Mouse (Mus musculus) ES-E14 (cell line): ENCODE data around the gene Arsk. TPM values are rescaled to one million over a fixed set of nuclear protein-coding genes. Genes with fewer than 3 reads are reported as not detected.

ENCODE experiments used
- DNase-seq: peaks from one replicate; pipeline ENCODE4 v3.0.0-alpha.2; 2013; ENCODE audit warnings: low read depth, low spot score
- H3K27ac ChIP-seq: 2 replicates; pipeline ENCODE4 v1.5.1; 2012; ENCODE audit warnings: low read depth, mild to moderate bottlenecking, low read length, moderate library complexity, mixed read lengths; ENCODE audit not compliant: poor library complexity, insufficient read depth, severe bottlenecking
- H3K36me3 ChIP-seq: 2 replicates; pipeline ENCODE4 v1.6.1; 2012; ENCODE audit warnings: mild to moderate bottlenecking, low read length, moderate library complexity, mixed read lengths; ENCODE audit not compliant: control insufficient read depth, poor library complexity, insufficient read depth, severe bottlenecking
- H3K4me1 ChIP-seq, 2 experiments: fragments of 150-350 bp in 1 of 2; sonication (generic) in 1 of 2; 2 replicates each; pipeline ENCODE4 v1.6.1; 2012; ENCODE audit warnings: low read length in 2 of 2, mild to moderate bottlenecking in 1 of 2, mixed read lengths in 1 of 2; ENCODE audit not compliant: control insufficient read depth in 2 of 2, insufficient read depth in 2 of 2, poor library complexity in 1 of 2
- H3K4me3 ChIP-seq, 2 experiments: fragments of 150-350 bp in 1 of 2; sonication (generic) in 1 of 2; 2 replicates each; pipeline ENCODE4 v1.5.1; 2012; ENCODE audit warnings: low read length in 2 of 2, low read depth in 1 of 2, mild to moderate bottlenecking in 1 of 2, mixed read lengths in 1 of 2; ENCODE audit not compliant: insufficient read depth in 1 of 2, poor library complexity in 1 of 2, severe bottlenecking in 1 of 2
- H3K9ac ChIP-seq: 2 replicates; pipeline ENCODE4 v1.6.1; 2012; ENCODE audit warnings: low read depth, mild to moderate bottlenecking, low read length, mixed read lengths; ENCODE audit not compliant: poor library complexity, insufficient read depth, severe bottlenecking
- H3K9me3 ChIP-seq: fragments of 150-350 bp; sonication (generic); 2 replicates; pipeline ENCODE4 v1.6.1; 2012; ENCODE audit warnings: low read depth, mild to moderate bottlenecking, low read length; ENCODE audit not compliant: control insufficient read depth, insufficient read depth
- CHD2 ChIP-seq: IDR thresholded peaks from 2 replicates; pipeline ENCODE4 v1.6.1; 2014; ENCODE audit warnings: mild to moderate bottlenecking, low read depth, low read length, inconsistent platforms
- HCFC1 ChIP-seq: IDR thresholded peaks from 2 replicates; pipeline ENCODE4 v1.6.1; 2012; ENCODE audit warnings: low read length, inconsistent platforms, borderline replicate concordance; ENCODE audit not compliant: insufficient read depth
- MAFK ChIP-seq: IDR thresholded peaks from 2 replicates; pipeline ENCODE4 v1.6.1; 2014; ENCODE audit warnings: mild to moderate bottlenecking, low read depth, low read length, inconsistent platforms; ENCODE audit not compliant: insufficient read depth
- ZC3H11A ChIP-seq: IDR thresholded peaks from 2 replicates; pipeline ENCODE4 v1.6.1; 2012; ENCODE audit warnings: low read depth, mild to moderate bottlenecking, inconsistent platforms, low read length, borderline replicate concordance
- ZNF384 ChIP-seq: IDR thresholded peaks from 2 replicates; pipeline ENCODE4 v1.6.1; 2012; ENCODE audit warnings: low read depth, low read length, inconsistent platforms
- in situ Hi-C, 2 experiments: fragments of 600-800 bp; cut with MboI; formaldehyde crosslinking; loops; one replicate each; pipeline ENCODE4 v1.15.1; 2025; ENCODE audit warnings: low sequenced_read_pairs in 2 of 2, inconsistent platforms in 1 of 2; ENCODE audit not compliant: unreplicated experiment in 2 of 2
- total RNA-seq: library from RNA; depleted of rRNA; stranded (reverse); fragments of 300-350 nt; gene quantifications from 2 replicates; pipeline ENCODE4 v1.2.3, GENCODE M21; 2012

Arsk gene
- total RNA-seq, 1 experiment = 8.3 TPM

DNA sequence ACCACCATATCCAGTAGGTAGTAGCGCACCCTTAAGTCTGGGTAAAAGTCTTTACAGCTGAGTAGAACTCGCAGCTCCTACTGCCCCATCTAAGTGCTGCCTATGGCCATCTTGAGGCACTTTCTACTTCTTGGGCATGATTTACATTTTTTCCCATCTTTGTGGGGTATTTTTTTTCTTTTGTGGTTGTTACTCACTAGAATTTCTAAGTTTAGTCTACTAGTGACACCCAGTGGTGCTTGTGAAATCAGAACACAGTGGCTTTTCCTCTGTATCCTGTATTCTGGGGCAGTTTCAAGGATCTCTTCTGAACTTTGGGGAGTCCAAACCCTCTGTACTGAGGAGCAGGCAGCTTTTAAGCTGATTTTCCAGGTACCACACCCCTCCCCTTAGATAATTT lies 76.7 kb downstream of the Arsk start:
- H3K9me3 ChIP-seq = no peaks in the 10 kb centered on the region
- H3K4me1 ChIP-seq = no peaks in the 10 kb centered on the region
- TF ChIP-seq MAFK (no peak), HCFC1 (no peak), CHD2 (no peak), ZC3H11A (no peak), ZNF384 (no peak)
- no peak overlapping the region for H3K9ac ChIP-seq
- H3K27ac ChIP-seq = no peak overlapping the region
- no peak for DNase-seq
- H3K4me3 ChIP-seq = no peak overlapping the region
- in situ Hi-C loops = no loop called here
- no peaks in the 10 kb centered on the region for H3K36me3 ChIP-seq

DNA sequence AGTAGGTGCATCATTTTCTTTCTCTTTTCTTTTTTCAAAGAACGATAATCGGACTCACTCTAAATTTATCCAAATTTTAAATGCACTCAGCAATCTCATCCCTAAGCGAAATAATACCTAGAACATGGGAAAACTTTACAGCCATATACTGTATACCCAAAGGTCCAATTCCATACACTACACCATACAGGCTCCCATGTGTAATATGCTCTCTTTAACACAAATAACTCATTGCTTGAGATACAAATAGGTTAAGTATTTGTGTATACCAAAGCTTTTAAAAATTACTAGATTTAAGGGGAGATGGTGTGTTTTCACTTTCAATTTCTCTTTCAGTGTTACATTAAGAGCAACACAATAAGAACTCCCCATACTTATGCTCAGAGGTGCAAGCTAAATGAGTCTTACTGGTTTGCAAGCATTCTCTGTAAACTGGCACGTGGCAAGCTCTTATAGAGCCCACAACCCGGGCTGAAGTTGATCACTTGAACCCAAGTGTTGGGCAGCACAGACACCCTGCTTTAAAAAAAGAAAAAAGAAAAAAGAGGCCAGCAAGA lies 79.5 kb downstream of the Arsk start:
- Histone ChIP-seq H3K36me3 (no peaks in the 10 kb centered on the region), H3K4me1 (no peaks in the 10 kb centered on the region), H3K4me3 (peak overlapping the region in 1 of 2 experiments; percentile 52; a peak in 2 of 4 replicates), H3K9me3 (no peaks in the 10 kb centered on the region), H3K27ac (no peak overlapping the region), H3K9ac (no peak overlapping the region)
- no peak for TF ChIP-seq CHD2
- no peak for TF ChIP-seq ZC3H11A
- TF ChIP-seq ZNF384 = no peak
- no peak for TF ChIP-seq HCFC1
- no peak for TF ChIP-seq MAFK
- DNase-seq = no peak
- in situ Hi-C loops = no loop called here

DNA sequence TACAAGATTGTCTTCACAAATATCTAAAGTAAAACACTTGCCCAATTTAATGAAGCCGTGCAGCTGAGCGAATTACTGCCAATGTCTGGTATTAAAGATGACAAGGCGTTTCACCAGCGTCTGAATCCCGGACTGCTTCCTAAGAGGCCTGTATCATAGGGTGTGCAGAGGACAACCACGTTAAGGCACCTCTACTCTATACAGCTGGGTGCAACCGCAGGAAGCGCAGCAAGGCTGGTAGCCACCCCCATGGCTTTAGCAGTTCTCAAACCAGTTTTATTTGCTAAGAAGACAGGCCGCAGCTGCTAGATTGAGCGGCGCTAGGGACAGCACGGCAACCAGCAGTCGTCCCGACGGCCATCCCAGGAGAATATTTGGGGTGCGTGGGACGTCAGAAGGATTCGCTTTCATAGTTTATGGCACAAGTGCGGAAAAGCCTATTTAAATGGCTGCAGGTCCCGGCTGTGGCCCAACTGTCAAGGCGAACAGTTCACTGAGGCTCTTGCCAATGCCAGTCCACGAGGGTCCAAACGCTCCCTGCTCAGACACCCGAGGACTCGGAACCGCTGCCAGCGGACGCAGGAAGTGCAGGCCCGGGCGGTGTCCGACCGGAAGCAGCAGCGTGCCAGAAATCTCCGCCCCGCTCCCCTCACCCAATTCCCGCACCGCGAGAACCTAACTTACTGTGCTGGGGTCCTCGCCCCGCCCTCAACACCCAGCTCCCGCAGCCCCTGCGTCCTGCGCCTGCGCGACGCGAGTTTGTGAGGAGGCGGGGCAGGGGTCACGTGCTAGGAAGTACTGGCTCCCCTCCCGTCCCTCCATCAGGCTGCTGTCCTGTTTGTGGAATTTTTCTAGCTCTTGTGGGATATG lies 80.3 kb downstream of the Arsk start, which contains the start of gene Rfesd:
Gene Rfesd (minus strand): TSS at position 746 of the 870 bp plus-strand sequence.
- TF ChIP-seq HCFC1 (peak; percentile 22; the same call in 1 of the 2 replicates), CHD2 (peak; percentile 94), ZC3H11A (no peak)
- Histone ChIP-seq H3K27ac (peak within 1 kb of the TSS; percentile 76), H3K9me3 (no peaks in the 10 kb centered on the region), H3K4me1 (no peaks in the 10 kb centered on the region), H3K9ac (peak within 1 kb of the TSS; percentile 97), H3K36me3 (no peaks in the 10 kb centered on the region), H3K4me3 (peak within 1 kb of the TSS; percentile 82 to 97)
- in situ Hi-C loops = no loop called here
- peak; percentile 94 for DNase-seq

DNA sequence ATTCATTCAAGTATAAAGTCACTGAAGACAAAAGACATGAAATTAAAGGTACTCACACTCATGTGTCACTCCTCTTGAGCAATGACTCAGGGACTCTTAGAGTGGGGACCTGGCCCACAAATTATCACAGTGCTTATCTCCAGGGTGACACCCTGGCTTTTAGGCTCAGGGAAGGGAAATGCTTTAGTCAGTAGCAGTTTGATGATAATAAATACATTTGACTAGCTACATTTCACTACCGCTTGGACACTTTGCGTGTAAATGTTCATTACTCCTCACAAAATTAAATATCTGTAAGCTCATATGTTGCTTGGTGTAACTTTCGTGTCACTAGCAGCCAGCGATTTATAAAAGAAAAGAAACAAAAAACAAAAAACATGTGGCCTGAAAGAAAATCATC lies 81.0 kb downstream of the Arsk start:
- TF ChIP-seq HCFC1 = no peak
- no peak for TF ChIP-seq ZNF384
- TF ChIP-seq MAFK = no peak
- no peak for TF ChIP-seq ZC3H11A
- no peak for TF ChIP-seq CHD2
- H3K4me3 ChIP-seq = peak overlapping the region; percentile 37 to 82; a peak in 3 of 4 replicates
- no peaks in the 10 kb centered on the region for H3K36me3 ChIP-seq
- H3K4me1 ChIP-seq = no peaks in the 10 kb centered on the region
- no peak for DNase-seq
- H3K9ac ChIP-seq = peak overlapping the region; percentile 97; the same call in 1 of the 2 replicates
- H3K27ac ChIP-seq = no peak overlapping the region
- in situ Hi-C loops = no loop called here
- no peaks in the 10 kb centered on the region for H3K9me3 ChIP-seq
